Mouse (Mus musculus) thymus, adult 2 months (tissue): ENCODE results near the gene Ube2v1. TPM values are rescaled to one million over a fixed set of nuclear protein-coding genes. Genes with fewer than 3 reads are reported as not detected.
A peak's percentile ranks its signal among the peaks of the same experiment; 100 is the strongest.

Source experiments
- DNase-seq: peaks from one replicate; pipeline ENCODE4 v3.0.0; 2021
- H3K27ac ChIP-seq: fragments of 200-500 bp; 2 replicates; pipeline ENCODE4 v1.5.1; 2012; ENCODE audit warnings: low read length, control low read depth; ENCODE audit not compliant: control insufficient read depth, insufficient read depth
- H3K27me3 ChIP-seq: fragments of 200-500 bp; 2 replicates; pipeline ENCODE4 v1.6.1; 2012; ENCODE audit warnings: mild to moderate bottlenecking, low read length, moderate library complexity, mixed read lengths; ENCODE audit not compliant: control insufficient read depth, insufficient read depth
- H3K36me3 ChIP-seq: fragments of 200-500 bp; 2 replicates; pipeline ENCODE4 v1.6.1; 2012; ENCODE audit warnings: mild to moderate bottlenecking, low read length, moderate library complexity; ENCODE audit not compliant: control insufficient read depth, insufficient read depth
- H3K4me1 ChIP-seq: fragments of 200-500 bp; replicated peaks from 2 replicates; pipeline ENCODE4 v1.6.1; 2012; ENCODE audit warnings: low read length; ENCODE audit not compliant: control insufficient read depth, insufficient read depth
- H3K4me3 ChIP-seq: fragments of 200-500 bp; 2 replicates; pipeline ENCODE4 v1.5.1; 2012; ENCODE audit warnings: mild to moderate bottlenecking, low read length, control low read depth, moderate library complexity; ENCODE audit not compliant: control insufficient read depth, insufficient read depth
- CTCF ChIP-seq: fragments of 200-500 bp; IDR thresholded peaks from 2 replicates; pipeline ENCODE4 v1.5.1; 2012; ENCODE audit warnings: mild to moderate bottlenecking, control low read depth, low read length, moderate library complexity, borderline replicate concordance; ENCODE audit not compliant: control insufficient read depth, poor library complexity, insufficient read depth; ENCODE audit errors: extremely low read depth
- POLR2A ChIP-seq: fragments of 200-500 bp; IDR thresholded peaks from 2 replicates; pipeline ENCODE4 v1.6.1; 2012; ENCODE audit warnings: mild to moderate bottlenecking, low read length, control low read depth, moderate library complexity; ENCODE audit not compliant: control insufficient read depth, poor library complexity, insufficient read depth; ENCODE audit errors: extremely low read depth
- WGBS: fragments of 180-500 bp; shearing (Covaris S2); methylation state at CpG from one replicate; pipeline ENCODE4 v1.1.7; 2018; 5-methylcytosine and 5-hydroxymethylcytosine counted together
- polyA plus RNA-seq: library from polyadenylated mRNA; depleted of rRNA; stranded (reverse); fragments of >200 nt; gene quantifications from 2 replicates; pipeline ENCODE4 v1.2.3, GENCODE M21; 2012

Gene Ube2v1
- polyA plus RNA-seq, 1 experiment = 161 TPM

DNA sequence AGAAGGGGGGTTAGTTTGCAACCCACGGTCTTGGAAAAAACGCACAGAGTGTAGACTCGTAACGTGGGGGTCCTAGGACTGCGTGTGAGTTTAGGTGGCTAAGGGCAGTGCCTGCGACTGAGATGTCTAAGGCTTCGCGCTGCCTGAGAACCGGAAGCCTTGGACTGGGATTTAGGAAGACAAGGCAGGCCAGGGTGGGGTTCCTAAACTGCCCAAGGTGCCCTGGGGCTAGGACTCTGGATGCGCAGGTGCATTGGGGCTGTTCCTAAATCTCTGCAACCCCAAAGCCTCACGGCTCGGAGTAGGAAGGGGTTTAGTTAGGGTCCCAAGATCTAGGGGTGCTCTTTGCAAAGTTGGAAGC, 28.7 kb upstream of the Ube2v1 start:
- Histone ChIP-seq H3K36me3 (no peaks in the 10 kb centered on the region), H3K27me3 (no peaks in the 10 kb centered on the region), H3K4me3 (peak overlapping the region; percentile 95), H3K27ac (peak overlapping the region; percentile 16; the same call in 1 of the 2 replicates), H3K4me1 (peaks cover 57% of the 10 kb centered on the region)
- WGBS = 3% methylated on average over 12 of the region's 12 CpGs
- TF ChIP-seq CTCF (no peak), POLR2A (no peak)
- no peak for DNase-seq

DNA sequence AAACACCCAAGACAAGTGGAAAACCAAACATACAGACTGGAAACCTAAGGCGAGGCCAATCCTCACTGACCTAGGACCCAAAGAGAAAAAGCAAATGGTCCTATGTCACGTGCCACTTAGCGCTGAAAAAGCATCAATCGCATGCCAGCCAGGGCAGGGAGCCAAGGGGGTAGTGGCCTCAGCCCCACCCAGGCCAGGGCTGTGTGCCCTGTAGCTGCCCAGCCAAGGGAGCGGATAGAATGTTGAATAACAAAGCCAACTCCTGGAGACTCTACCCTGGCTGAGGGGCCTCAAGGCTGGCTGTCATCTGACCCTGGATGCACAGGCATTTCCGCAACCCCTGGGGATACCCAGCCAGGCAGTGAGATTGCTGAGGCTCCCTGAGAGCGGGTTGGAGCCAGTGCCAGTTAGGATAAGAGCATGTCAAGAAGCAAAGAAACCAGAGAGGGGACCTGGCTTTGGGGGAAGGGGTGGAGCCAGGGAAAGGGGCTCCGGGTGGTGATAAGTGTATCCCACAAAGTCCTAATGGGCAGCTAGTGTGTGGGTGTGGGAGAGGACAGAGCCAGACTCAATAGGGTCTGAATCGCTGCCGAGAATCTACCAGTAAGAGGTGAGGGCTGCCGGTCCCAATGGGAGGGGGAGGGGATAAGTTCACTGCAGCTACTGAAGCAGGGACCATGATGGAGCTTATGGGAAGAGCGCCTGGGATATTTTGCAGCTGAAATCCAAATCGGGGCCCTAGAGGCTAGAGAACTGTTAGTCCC, 28.1 kb upstream of the Ube2v1 start:
- Histone ChIP-seq H3K4me3 (peak overlapping the region; percentile 95), H3K27me3 (no peaks in the 10 kb centered on the region), H3K36me3 (no peaks in the 10 kb centered on the region), H3K27ac (peak overlapping the region; percentile 0; the same call in 1 of the 2 replicates), H3K4me1 (peaks cover 59% of the 10 kb centered on the region)
- 51% methylated on average over 13 of the region's 13 CpGs for WGBS
- no peak for DNase-seq
- TF ChIP-seq POLR2A = no peak
- TF ChIP-seq CTCF = no peak

GRCm38 (mm10) chr2:167659177-167659846, 27.4 kb upstream of the Ube2v1 start:
- Histone ChIP-seq H3K36me3 (peaks cover under 1% of the 10 kb centered on the region; the same call in 1 of the 2 replicates), H3K27ac (no peak overlapping the region), H3K4me3 (no peak overlapping the region), H3K4me1 (peaks cover 61% of the 10 kb centered on the region), H3K27me3 (no peaks in the 10 kb centered on the region)
- WGBS = 76% methylated on average over 10 of the region's 10 CpGs
- TF ChIP-seq CTCF = no peak
- TF ChIP-seq POLR2A = no peak
- no peak for DNase-seq

- Histone ChIP-seq H3K4me3 (no peak overlapping the region), H3K27me3 (no peaks in the 10 kb centered on the region), H3K4me1 (peaks cover 61% of the 10 kb centered on the region), H3K36me3 (peaks cover 6% of the 10 kb centered on the region; the same call in 1 of the 2 replicates), H3K27ac (no peak overlapping the region)
- DNase-seq = no peak
- 91% methylated on average over 11 of the region's 11 CpGs for WGBS
- TF ChIP-seq POLR2A (no peak), CTCF (no peak)
Observed at GRCm38 (mm10) chr2:167658712-167659111, 26.8 kb upstream of the Ube2v1 start.

DNA sequence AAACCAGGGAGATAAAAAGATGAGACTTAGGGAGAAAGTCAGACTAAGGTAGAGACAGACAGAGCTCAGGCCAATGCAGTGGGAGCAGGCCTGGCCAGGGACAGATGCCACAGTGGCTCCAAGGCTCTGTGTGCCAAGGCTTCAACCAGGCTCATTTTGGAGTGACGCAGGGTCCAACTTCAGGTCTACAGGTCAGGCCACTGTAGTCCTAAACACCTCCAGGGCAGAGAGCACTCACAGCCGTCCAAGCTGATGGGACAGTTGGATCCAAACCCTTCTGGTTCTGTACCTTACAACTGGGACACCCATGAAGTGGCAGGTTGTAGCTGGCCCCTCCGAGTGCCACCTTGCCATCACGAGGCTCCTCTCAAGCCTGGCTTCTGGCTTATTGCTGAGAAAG, 26.1 kb upstream of the Ube2v1 start:
- Histone ChIP-seq H3K27me3 (no peaks in the 10 kb centered on the region), H3K27ac (no peak overlapping the region), H3K36me3 (peaks cover 9% of the 10 kb centered on the region; the same call in 1 of the 2 replicates), H3K4me3 (no peak overlapping the region), H3K4me1 (peaks cover 61% of the 10 kb centered on the region)
- WGBS = 94% methylated on average over 4 of the region's 4 CpGs
- no peak for DNase-seq
- TF ChIP-seq CTCF (no peak), POLR2A (no peak)

DNA sequence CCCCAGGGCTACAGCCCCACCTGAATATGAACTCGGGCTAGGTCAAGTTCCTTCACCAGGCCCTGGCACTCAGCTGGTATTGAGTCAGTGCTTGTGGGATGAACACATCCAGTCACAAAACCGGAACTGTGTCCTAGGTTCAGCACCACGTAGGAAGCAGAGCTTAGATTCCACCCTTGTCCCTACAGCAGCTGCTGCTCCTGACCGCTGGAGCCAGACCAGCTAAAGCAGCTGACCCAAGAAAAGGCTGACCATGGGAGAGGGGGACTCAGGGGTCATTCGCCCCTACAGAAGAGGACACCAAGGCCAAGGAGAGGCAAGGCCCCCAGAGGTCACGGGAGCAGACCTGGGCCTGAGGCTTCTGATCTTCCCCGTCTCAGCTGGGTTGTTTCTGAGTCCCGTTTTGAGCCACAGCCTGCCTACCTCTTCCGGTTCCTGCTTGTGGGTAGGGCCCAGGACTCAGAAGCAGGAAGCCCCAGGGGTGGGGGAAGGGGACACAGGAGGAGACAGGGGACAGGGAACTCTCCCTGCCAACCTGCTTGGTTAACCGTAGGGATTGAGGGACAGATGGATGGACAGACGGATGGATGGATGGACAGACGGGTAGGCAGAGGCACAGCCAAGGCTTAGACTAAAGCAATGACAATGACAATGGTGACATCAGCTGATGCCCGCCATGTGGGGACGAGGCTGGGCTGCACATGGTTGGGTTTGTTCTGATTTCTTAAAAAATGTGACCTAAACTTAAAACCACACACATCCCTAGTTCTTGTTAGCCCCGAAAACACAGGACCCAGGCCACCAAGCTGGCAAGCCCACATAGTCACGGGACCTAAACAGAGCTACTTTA, 25.0 kb upstream of the Ube2v1 start:
- TF ChIP-seq CTCF (0 out of 2 replicates have a peak, but pooled peaks have one; percentile 22), POLR2A (peak; percentile 62; the same call in 1 of the 2 replicates)
- Histone ChIP-seq H3K4me3 (peak overlapping the region; percentile 76), H3K27ac (peak overlapping the region; percentile 94)

More for the DNA sequence above, 25.0 kb upstream of the Ube2v1 start:
- peak; percentile 92 for DNase-seq
- Histone ChIP-seq H3K36me3 (peaks cover 9% of the 10 kb centered on the region; the same call in 1 of the 2 replicates), H3K4me1 (peaks cover 54% of the 10 kb centered on the region), H3K27me3 (no peaks in the 10 kb centered on the region)
- 12% methylated on average over 16 of the region's 16 CpGs for WGBS
